Mouse (Mus musculus): ENCODE measurements around the gene Psg21.
"Not testable (repeated sequence)": the region's sequence is repeated elsewhere in the genome, so short reads cannot be mapped to it uniquely, and the experiment has no call there.

Psg21 gene

GRCm38 (mm10) chr7:18656625-18657024, at the start of gene Psg21:
TSS of gene Psg21 (minus strand) at chr7:18656725.
- DNase-seq (ENCODE audit: low spot score), result not testable (repeated sequence)

GRCm38 (mm10) chr7:18686085-18686484, 29.6 kb upstream of the Psg21 start, which contains the start of gene Psg20:
TSS of gene Psg20 (minus strand) at chr7:18686185.
- no peak for DNase-seq (ENCODE audit: low spot score)

- DNase-seq (ENCODE audit: low spot score), result no peak
Observed at GRCm38 (mm10) chr7:18685586-18685985, 29.1 kb upstream of the Psg21 start.

- peak; percentile 66 for DNase-seq (ENCODE audit: low spot score)
Observed at GRCm38 (mm10) chr7:18679772-18680171, 23.2 kb upstream of the Psg21 start.

- not testable (repeated sequence) for DNase-seq (ENCODE audit: low spot score)
Observed at GRCm38 (mm10) chr7:18626921-18627320, 29.6 kb downstream of the Psg21 start.

- DNase-seq (ENCODE audit: low spot score), result not testable (repeated sequence)
Observed at GRCm38 (mm10) chr7:18616401-18616800, 40.1 kb downstream of the Psg21 start, which contains the start of gene Psg23. TSS of gene Psg23 (minus strand) at chr7:18616501.
